Mouse (Mus musculus): ENCODE measurements around the gene Pan2. TPM values are rescaled to one million over a fixed set of nuclear protein-coding genes. Genes with fewer than 3 reads are reported as not detected.

Gene Pan2
- total RNA-seq, 1 experiment from 2014 or later: 22.2 TPM

- DNase-seq: no peak
These were observed 33.5 kb downstream of the Pan2 start for GRCm38 (mm10) chr10:128336597-128336996.

- DNase-seq: peak; percentile 99
These were observed 34.4 kb downstream of the Pan2 start, which contains the start of gene Cs for GRCm38 (mm10) chr10:128337306-128338181. Cs (plus strand) TSS chr10:128337734.

- no peak for DNase-seq
These were observed 35.3 kb downstream of the Pan2 start for GRCm38 (mm10) chr10:128338415-128338814.

- DNase-seq: no peak
These were observed 35.8 kb downstream of the Pan2 start for GRCm38 (mm10) chr10:128338948-128339347.

GRCm38 (mm10) chr10:128340257-128340656 is 37.1 kb downstream of the Pan2 start:
- no peak for DNase-seq

GRCm38 (mm10) chr10:128343436-128343835 is 40.3 kb downstream of the Pan2 start:
- DNase-seq: no peak

- peak; percentile 89 for DNase-seq
These were observed 41.6 kb downstream of the Pan2 start for GRCm38 (mm10) chr10:128344568-128345275.

GRCm38 (mm10) chr10:128347541-128347940 is 44.4 kb downstream of the Pan2 start:
- no peak for DNase-seq

- peak; percentile 79 for DNase-seq
These were observed 55.7 kb downstream of the Pan2 start for GRCm38 (mm10) chr10:128358796-128359195.

GRCm38 (mm10) chr10:128359226-128359625 is 56.1 kb downstream of the Pan2 start:
- peak; percentile 66 for DNase-seq

GRCm38 (mm10) chr10:128361836-128362235 is 58.7 kb downstream of the Pan2 start:
- DNase-seq: peak; percentile 50

GRCm38 (mm10) chr10:128362568-128362967 is 59.4 kb downstream of the Pan2 start:
- DNase-seq: peak; percentile 58

GRCm38 (mm10) chr10:128367899-128368401 is 64.8 kb downstream of the Pan2 start:
- no peak for DNase-seq

GRCm38 (mm10) chr10:128368402-128369217 is 65.5 kb downstream of the Pan2 start, which contains the start of gene Coq10a:
Coq10a (minus strand) TSS chr10:128368997.
- peak; percentile 95 for DNase-seq

GRCm38 (mm10) chr10:128369218-128369543 is 66.0 kb downstream of the Pan2 start:
- no peak for DNase-seq

- no peak for DNase-seq
These were observed 66.5 kb downstream of the Pan2 start for GRCm38 (mm10) chr10:128369599-128369998.

- DNase-seq: no peak
These were observed 66.9 kb downstream of the Pan2 start for GRCm38 (mm10) chr10:128370021-128370420.

- DNase-seq: no peak
These were observed 67.5 kb downstream of the Pan2 start for GRCm38 (mm10) chr10:128370601-128371000.

Data from adrenal gland, postnatal 14 days (tissue).